Mouse (Mus musculus): ENCODE data around the gene Vmn2r75.
"Not testable (repeated sequence)": the region's sequence is repeated elsewhere in the genome, so short reads cannot be mapped to it uniquely, and the experiment has no call there.

Gene Vmn2r75

DNA sequence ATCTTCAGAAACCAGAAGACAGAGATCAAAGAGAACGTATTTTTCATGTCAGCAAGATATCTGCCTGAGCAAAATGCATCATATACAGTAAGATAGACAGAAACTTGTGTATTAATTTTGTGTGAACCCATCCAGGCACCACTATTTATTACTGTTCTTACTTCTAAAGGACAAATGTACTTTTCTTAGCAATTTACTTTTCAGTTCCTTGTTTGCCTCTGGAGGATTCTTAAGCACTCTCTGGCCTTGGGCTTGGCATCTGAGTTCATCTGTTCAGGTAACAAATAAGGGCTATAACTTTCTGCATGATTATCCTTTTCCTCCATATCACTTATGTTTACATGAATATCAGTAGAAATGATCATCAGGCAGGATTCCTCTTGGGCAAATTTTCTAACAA lies at the start of gene Vmn2r75:
Vmn2r75 (minus strand) TSS at position 101 of the 400 bp plus-strand sequence.
- not testable (repeated sequence) for DNase-seq

DNA sequence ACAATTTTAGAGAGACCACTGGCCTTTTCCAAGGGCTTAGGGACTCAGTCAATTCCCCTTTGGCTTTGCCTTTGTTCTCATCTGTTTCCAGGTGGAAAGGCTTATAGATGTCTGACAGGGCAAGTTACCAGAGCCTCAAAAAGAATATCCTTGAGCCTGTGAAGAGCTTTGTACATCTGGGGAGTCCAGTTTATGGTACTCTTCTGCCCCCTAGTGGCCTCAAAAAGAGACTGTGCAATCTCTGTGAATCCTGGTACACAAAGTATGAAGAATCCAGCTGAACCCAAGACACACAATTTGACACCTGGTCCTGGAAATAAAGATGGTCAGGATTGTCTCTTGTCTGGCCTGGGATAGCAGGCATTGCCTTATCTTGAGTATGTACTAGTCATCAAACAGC lies 39.8 kb upstream of the Vmn2r75 start:
- no peak for DNase-seq

All from lung, postnatal 14 days (tissue).